Mouse (Mus musculus) CD4-positive, CD25-positive, alpha-beta regulatory T cell, adult 4 months (primary cell): Measurements from ENCODE around the gene Mpped1. TPM values are rescaled to one million over a fixed set of nuclear protein-coding genes. Genes with fewer than 3 reads are reported as not detected.

ENCODE experiments used
- ATAC-seq: one replicate; pipeline ENCODE4 v1.8.0; 2017
- polyA plus RNA-seq, 2 experiments: library from polyadenylated mRNA; unstranded; fragments of 100-300 nt; shearing (Covaris generic); gene quantifications; one replicate each; pipeline ENCODE4 v1.2.1; 2017

Gene Mpped1
- not detected for polyA plus RNA-seq

DNA sequence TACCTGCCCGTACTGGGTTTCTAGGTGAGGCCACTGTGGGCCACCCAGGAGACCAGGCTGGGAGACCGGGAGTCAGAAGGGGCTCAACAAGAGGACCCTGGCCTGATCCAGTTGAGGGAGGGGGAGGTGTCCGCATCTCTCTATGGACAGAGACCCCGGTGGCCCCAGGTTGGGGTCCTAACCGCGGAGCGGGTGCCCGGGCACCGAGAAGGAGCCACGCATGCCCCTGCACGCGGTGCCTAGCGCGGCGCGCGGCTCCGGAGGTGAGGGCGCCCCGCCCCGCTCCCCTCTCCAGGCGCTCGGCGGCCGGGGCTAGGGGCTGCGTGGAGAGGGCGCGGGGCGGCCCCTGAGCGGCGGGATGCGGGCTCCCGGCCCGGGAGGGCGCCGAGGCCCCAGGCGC is at the start of gene Mpped1:
Gene Mpped1 (plus strand): TSS at position 81 of the 400 bp plus-strand sequence.
- ATAC-seq: no peak

GRCm38 (mm10) chr15:83740676-83741422 is 38.4 kb upstream of the Mpped1 start:
- no peak for ATAC-seq

- ATAC-seq: no peak
Measured at GRCm38 (mm10) chr15:83742018-83742417, 37.2 kb upstream of the Mpped1 start.

DNA sequence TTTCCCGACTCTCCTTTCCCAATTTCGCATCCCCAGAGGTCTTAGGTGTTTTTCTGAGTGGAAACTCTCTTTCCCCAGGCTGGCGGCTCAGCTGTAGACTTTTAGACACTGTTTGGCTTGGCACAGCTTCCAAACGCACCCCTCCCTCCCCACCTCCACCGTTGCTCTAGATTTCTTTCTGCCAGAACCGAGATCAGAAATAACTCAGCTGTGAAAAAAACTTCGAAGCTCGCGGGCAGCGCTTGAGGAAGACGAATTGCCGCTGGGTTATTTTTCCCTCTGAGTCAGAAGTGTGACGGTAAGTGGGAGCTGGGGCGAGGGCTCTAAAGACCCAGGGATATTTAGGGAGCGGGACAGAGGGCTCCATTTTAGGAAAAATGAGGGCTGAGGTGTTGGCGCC is 33.0 kb upstream of the Mpped1 start:
- ATAC-seq: no peak

GRCm38 (mm10) chr15:83748986-83749385 is 30.3 kb upstream of the Mpped1 start:
- ATAC-seq: no peak

- no peak for ATAC-seq
Measured at GRCm38 (mm10) chr15:83749436-83749835, 29.8 kb upstream of the Mpped1 start.

DNA sequence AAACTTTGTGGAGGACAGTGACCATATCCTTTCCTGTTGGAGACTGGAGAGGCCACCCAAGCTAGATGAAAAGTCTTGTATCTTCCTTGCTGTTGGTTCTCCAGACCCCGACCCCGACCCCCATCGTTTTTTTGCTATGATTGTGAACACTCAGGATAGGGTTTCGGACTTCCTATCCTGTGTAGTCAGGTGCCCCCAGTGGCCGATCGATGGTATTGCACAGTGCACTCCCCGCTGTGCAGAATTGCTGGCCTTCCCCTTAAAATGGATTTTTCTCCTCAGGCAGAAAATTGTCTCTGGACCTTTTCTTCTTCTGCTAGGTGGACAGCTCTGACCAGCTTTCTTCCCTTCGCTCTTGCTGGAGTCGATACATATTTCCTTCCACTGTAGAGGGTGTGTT is 22.5 kb upstream of the Mpped1 start:
- ATAC-seq: no peak

GRCm38 (mm10) chr15:83758958-83759357 is 20.3 kb upstream of the Mpped1 start:
- ATAC-seq: no peak

- no peak for ATAC-seq
Measured at GRCm38 (mm10) chr15:83760683-83761082, 18.6 kb upstream of the Mpped1 start.

GRCm38 (mm10) chr15:83761512-83761911 is 17.8 kb upstream of the Mpped1 start:
- ATAC-seq: no peak

GRCm38 (mm10) chr15:83765388-83766029 is 13.8 kb upstream of the Mpped1 start:
- ATAC-seq: no peak

DNA sequence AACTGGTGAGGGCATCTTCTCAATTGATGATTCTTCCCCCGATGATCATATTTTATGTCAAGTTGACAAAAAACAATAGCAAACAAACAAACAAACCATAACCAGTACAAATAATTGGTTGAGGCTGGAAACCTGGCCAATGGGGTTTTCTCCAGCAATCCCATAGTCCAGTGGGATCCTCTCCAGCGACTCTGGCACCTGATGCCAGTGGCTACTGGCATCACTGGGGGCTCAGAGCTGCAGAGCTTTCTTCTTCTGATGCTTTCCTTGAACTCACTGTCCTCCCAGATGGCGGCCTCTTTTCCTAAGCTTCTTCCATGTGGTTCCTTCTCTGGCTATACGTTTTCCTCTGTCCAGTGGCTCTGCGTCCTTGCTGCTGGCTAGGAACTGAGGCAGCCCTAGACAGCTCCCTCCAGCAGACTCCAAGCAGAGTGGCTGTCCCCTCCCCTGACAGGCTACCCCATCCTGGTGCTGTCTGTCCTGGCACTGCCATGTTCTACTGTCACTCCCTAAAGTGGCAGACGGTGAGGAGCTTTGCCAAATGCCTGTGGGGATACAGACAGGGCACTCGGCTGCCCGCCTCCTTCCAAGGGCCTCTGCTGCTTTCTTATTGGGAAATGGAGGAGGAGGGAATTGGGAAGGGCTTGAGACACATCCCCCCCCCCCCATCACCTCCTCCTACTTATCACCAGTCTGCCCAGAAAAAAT is 7.8 kb upstream of the Mpped1 start:
- ATAC-seq: no peak

GRCm38 (mm10) chr15:83772460-83772859 is 6.8 kb upstream of the Mpped1 start:
- no peak for ATAC-seq

DNA sequence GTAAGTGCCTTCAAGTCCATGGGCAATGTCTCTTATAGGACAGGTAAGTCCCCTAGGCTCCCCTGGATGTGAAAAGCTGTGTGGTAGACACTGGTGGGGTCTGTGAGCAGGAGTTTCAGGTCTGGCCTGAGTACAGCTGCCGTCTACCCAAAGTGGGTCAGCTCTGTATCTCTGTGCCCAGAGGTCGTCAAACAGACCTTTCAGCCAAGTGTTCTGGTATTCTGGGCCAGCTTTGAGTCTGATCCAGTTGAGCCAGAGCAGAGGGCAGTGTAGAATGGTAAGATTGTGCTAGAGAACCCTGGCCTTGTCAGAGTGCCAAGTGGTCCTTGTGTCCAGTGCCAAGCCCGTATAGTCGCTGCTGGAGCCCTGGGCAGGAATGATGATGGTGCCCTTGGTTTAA is 6.3 kb upstream of the Mpped1 start:
- ATAC-seq: no peak

DNA sequence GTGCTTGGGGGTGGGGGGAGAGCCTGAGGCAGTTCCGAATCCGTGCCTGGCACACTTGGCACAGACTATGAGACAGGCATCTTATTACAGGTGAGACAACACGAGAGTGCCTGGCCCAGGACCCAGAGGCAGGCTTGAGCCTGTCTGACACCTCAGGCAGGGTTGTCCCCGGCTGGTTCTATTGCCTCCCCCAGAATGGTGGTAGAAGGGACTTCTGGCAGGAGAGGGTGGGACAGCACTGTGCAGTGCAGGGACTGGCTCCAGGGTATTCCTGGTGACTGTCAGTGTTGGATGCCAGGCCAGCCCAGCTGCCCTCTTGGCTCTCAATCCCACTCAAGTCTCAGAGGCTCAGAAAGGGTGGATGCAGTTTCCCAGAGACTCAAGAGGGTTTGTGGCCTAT is 4.3 kb upstream of the Mpped1 start:
- no peak for ATAC-seq

- no peak for ATAC-seq
Measured at GRCm38 (mm10) chr15:83776265-83777000, 2.8 kb upstream of the Mpped1 start.

GRCm38 (mm10) chr15:83777476-83777875 is 1.8 kb upstream of the Mpped1 start:
- ATAC-seq: no peak

DNA sequence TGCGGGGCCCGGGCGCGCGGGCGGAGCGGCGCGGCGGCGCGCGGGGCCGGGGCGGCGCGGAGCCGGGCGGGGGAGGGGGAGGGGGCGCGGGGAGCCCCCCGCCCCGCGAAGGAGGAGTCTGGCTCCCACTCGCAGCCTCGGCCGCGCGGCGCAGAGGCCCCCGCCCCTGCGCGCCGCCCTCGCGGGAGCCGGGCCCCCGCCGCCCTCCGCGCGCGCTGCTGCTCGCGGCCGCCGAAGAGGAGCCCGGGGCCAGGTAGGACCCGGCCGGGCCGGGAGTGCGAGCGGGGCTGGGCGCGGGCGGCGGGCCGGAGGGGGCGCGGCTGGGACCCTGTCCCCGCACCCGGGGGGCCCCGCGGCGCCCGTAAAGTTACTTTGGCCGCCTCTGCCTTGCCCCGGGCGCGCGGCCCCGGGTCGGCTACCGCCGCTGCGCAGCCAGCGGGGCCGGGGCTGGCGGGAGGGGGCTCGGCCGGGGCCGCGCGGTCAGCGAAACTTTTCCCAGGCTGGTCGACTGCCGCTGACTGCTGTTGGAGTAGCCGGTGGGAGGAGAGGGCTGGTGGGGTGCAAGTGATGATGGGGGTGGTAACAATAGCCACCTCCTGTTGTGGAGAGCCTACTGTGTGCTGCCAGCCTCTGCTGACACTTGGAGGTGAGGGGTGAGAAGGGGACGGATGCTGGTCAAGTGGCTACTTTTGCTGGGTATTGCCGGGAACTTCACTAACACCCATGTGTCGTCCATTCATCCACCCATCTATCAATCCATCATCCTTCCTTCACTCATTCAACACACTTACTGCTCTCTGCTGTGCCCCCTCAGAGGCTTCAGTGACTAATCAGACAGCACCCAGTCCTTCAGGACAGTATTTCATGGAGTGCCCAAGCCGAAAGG is 831 bp downstream of the Mpped1 start:
- no peak for ATAC-seq

- no peak for ATAC-seq
Measured at GRCm38 (mm10) chr15:83781304-83781703, 2.0 kb downstream of the Mpped1 start.

- no peak for ATAC-seq
Measured at GRCm38 (mm10) chr15:83782284-83782683, 3.0 kb downstream of the Mpped1 start.

GRCm38 (mm10) chr15:83784772-83785171 is 5.5 kb downstream of the Mpped1 start:
- ATAC-seq: no peak

GRCm38 (mm10) chr15:83789046-83789445 is 9.8 kb downstream of the Mpped1 start:
- no peak for ATAC-seq
